Mouse (Mus musculus): ENCODE measurements around the gene Asb1. TPM values are rescaled to one million over a fixed set of nuclear protein-coding genes. Genes with fewer than 3 reads are reported as not detected.

The Asb1 gene
- polyA plus RNA-seq, 1 experiment from 2014 or later: 10.2 TPM

DNA sequence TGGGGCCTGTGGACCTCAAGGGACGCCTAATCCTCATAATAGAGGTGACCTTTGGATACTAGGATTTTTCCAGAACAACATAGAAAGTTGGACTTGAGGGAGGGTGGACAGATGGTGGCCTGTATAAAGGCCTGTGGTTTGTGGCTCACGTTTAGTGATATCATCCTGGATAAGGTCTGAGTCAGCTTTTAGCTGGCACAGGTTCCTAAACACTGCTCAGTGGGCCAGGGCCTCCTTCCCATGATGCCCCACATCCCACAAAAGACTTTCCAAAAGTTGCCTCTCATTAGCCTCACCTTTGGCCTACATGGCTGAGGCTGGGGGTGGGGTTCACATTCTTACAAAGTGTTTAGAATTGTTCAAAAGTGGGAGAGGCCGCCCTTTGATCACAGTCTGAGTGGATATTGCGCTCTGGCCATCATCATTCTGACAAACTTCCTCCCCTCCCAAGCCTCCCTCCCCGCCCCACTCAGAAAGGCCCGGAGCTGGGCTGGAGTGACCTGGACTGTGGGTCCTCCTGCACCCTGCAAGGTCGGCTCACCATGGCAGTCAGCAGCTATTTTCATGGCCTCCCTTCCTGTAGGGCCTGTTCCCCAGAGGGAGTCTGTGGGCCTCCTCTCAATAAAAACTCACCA is 37.7 kb downstream of the Asb1 start:
- no peak overlapping the region for H3K4me3 ChIP-seq (replicated peaks)
- H3K9ac ChIP-seq: no peak overlapping the region
- WGBS (ENCODE audit: insufficient replicate concordance): 53% methylated on average over 7 of the region's 7 CpGs
- ATAC-seq (ENCODE audit: insufficient read depth): no peak
- 0 out of 2 replicates have a peak, but pooled peaks cover 5% of the 10 kb centered on the region for H3K4me1 ChIP-seq (replicated peaks)
- H3K27me3 ChIP-seq: no peaks in the 10 kb centered on the region
- H3K27ac ChIP-seq (replicated peaks): no peak overlapping the region
- no peaks in the 10 kb centered on the region for H3K36me3 ChIP-seq (replicated peaks)
- H3K4me2 ChIP-seq: no peak overlapping the region
- H3K9me3 ChIP-seq (replicated peaks): no peaks in the 10 kb centered on the region

DNA sequence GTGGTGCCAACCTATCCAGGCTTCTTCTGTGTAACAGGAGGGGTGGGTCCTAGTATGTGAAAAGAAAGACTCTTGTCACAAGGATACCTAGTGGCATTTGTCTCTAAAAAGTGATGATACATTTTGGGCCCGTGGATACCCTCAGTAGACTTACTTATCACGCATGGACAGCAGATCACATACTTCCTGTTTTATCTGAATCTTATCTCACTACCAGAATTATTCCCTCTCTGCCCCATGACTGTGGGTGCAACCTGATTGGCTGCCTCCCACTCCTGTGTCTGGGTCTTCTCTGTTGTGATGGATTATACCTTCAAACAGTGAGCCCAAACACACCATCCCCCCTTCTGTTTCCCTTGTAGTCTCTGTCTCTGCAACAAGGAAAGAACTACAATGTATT is 40.2 kb downstream of the Asb1 start:
- H3K36me3 ChIP-seq (replicated peaks): no peaks in the 10 kb centered on the region
- H3K4me2 ChIP-seq: no peak overlapping the region
- H3K4me3 ChIP-seq (replicated peaks): no peak overlapping the region
- WGBS (ENCODE audit: insufficient replicate concordance): 13% methylated on average over 2 of the region's 2 CpGs
- ATAC-seq (ENCODE audit: insufficient read depth): no peak
- 0 out of 2 replicates have a peak, but pooled peaks cover 5% of the 10 kb centered on the region for H3K4me1 ChIP-seq (replicated peaks)
- no peak overlapping the region for H3K27ac ChIP-seq (replicated peaks)
- 0 out of 2 replicates have a peak, but pooled peaks cover 3% of the 10 kb centered on the region for H3K27me3 ChIP-seq
- no peak overlapping the region for H3K9ac ChIP-seq
- H3K9me3 ChIP-seq (replicated peaks): no peaks in the 10 kb centered on the region

DNA sequence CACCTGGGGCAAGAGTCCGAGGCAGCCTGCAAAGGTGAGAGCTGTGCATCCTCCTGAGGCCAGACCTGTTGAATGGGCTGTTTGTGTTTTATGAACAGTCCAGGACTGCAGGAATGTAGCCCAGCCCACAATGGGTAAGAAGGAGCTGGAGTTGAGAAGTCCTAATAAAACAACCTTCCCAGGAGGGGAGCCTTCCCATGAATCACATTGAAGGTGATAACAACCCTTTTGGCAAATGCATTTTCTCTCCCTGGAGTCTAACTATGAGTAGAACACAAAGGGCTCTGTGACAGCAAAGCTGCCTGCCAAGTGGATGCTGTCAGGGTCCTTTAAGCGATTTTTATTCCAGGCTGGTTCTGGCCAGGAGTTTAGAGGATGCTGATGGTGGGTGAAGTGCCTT is 40.9 kb downstream of the Asb1 start:
- 54% methylated on average over 2 of the region's 2 CpGs for WGBS (ENCODE audit: insufficient replicate concordance)
- Histone ChIP-seq H3K9me3 (replicated peaks) (no peaks in the 10 kb centered on the region), H3K4me3 (replicated peaks) (no peak overlapping the region), H3K9ac (no peak overlapping the region), H3K27ac (replicated peaks) (no peak overlapping the region), H3K4me1 (replicated peaks) (0 out of 2 replicates have a peak, but pooled peaks cover 5% of the 10 kb centered on the region), H3K27me3 (0 out of 2 replicates have a peak, but pooled peaks cover 4% of the 10 kb centered on the region), H3K36me3 (replicated peaks) (no peaks in the 10 kb centered on the region), H3K4me2 (no peak overlapping the region)
- ATAC-seq (ENCODE audit: insufficient read depth): no peak

DNA sequence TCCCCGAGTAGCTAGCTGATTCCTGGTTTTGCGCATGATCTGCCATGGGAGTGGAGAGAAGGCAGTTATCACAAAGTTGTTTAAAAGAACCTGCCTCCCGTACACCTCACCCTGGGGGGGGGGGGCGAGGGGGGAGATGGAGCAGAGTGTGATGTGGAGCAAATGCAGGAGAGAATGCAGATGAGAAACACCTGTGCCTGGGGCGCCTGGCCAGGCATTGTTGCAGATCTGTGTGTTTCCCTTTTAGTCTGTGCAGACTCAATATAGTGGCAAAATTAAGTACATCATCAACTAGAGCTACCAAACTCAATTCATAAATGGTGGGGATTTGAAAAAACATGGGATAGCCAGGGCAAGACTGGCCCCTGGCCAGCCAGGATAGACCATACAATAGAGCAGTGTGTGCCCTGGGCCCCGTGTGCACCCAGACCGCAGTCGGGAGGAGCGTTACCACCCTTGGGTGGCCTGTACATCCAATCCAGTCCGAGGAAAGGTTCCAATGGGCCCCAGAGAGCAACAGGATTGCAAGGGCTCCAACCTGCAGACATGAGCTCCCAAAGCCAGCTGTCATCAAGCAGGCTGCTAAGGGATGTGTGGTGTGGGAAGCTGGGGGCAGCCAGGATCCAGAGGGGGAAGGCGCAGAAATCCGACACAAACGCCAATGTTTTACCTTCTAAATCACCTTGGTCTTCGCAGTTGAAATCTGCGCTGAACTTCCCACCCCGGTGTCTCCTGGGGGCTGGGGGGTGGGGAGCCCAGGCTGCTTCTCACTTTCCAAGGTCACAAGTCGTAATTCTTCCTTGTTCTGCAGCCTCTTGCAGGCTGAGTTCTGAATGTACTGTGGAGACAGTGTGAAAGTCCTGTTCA is 44.9 kb downstream of the Asb1 start:
- ATAC-seq (ENCODE audit: insufficient read depth): no peak
- Histone ChIP-seq H3K4me1 (replicated peaks) (no peaks in the 10 kb centered on the region), H3K27ac (replicated peaks) (no peak overlapping the region), H3K4me2 (no peak overlapping the region), H3K4me3 (replicated peaks) (no peak overlapping the region), H3K27me3 (peaks cover 4% of the 10 kb centered on the region; the same call in 1 of the 2 replicates), H3K9ac (no peak overlapping the region), H3K9me3 (replicated peaks) (no peaks in the 10 kb centered on the region), H3K36me3 (replicated peaks) (no peaks in the 10 kb centered on the region)
- 69% methylated on average over 16 of the region's 17 CpGs for WGBS (ENCODE audit: insufficient replicate concordance)

DNA sequence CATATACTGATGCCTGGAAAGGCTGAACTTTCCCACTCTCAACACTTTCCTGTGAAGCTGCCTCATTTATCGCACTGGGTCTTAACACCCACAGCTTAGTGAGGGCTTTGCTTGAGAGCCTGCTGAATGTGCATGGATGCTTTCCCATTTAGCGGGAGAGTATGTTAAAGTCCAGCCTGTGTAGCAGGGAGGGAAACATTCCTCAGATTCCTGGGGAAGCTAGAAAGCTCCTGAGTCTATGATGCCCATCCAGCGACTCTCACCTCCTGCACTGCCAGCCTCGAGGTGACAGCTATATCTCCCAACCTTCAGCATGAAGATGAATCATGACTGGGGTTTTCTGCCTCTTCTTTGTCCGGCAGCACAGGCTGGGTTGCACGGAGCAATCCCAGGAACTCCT is 49.4 kb downstream of the Asb1 start:
- Histone ChIP-seq H3K9ac (no peak overlapping the region), H3K27ac (replicated peaks) (no peak overlapping the region), H3K4me3 (replicated peaks) (no peak overlapping the region), H3K36me3 (replicated peaks) (no peaks in the 10 kb centered on the region), H3K27me3 (peaks cover 4% of the 10 kb centered on the region; the same call in 1 of the 2 replicates), H3K4me2 (no peak overlapping the region), H3K9me3 (replicated peaks) (no peaks in the 10 kb centered on the region), H3K4me1 (replicated peaks) (no peaks in the 10 kb centered on the region)
- 55% methylated on average over 6 of the region's 6 CpGs for WGBS (ENCODE audit: insufficient replicate concordance)
- no peak for ATAC-seq (ENCODE audit: insufficient read depth)

DNA sequence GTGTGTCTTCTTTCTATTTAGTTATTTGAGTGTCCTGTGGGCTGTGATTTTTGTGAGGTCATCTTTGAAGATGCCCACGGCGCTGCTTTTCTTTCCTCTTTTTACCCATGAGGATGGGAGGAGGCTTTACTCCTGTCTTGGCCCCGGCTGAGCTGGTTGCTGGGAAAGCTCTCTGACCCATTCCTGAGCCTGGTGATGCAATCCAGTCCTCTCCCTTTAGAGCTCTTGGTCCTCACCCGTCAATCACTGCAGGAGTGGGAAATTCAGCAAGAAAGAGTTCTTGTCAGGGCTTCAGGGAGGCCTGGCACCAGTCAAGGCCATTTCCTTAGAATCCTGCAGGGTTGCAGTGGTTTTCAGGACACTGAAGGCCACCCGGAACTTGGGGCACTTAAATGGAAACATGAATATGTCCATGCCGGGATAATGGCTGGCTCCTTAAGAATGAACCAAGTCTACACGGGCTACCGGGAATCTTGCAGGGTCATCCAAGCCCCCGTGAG is 55.2 kb downstream of the Asb1 start:
- 69% methylated on average over 9 of the region's 9 CpGs for WGBS (ENCODE audit: insufficient replicate concordance)
- Histone ChIP-seq H3K36me3 (replicated peaks) (no peaks in the 10 kb centered on the region), H3K9ac (no peak overlapping the region), H3K4me1 (replicated peaks) (no peaks in the 10 kb centered on the region), H3K9me3 (replicated peaks) (no peaks in the 10 kb centered on the region), H3K27ac (replicated peaks) (no peak overlapping the region), H3K4me3 (replicated peaks) (no peak overlapping the region), H3K27me3 (no peaks in the 10 kb centered on the region), H3K4me2 (no peak overlapping the region)
- ATAC-seq (ENCODE audit: insufficient read depth): no peak

DNA sequence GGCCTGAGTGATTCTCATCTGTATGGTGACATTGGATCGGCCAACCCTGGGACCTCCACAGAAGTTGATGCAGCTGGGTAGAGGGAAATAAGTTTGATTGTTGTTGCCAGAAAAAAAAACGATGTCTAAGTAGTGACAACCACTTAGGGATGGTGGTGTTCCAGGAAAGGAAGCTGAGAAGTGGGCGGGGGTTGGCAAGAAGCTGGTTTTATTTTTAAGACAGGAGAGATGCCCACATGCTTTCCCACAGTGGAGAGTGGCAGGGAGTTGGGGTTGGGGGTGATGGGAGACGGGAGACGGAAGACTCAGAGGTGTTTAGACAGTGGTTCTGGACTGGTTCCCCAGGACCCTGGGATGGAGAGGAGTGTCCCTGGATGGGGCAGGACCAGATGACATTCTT is 57.3 kb downstream of the Asb1 start:
- H3K9ac ChIP-seq: no peak overlapping the region
- H3K27ac ChIP-seq (replicated peaks): no peak overlapping the region
- H3K27me3 ChIP-seq: no peaks in the 10 kb centered on the region
- no peak overlapping the region for H3K4me3 ChIP-seq (replicated peaks)
- no peak for ATAC-seq (ENCODE audit: insufficient read depth)
- H3K36me3 ChIP-seq (replicated peaks): no peaks in the 10 kb centered on the region
- H3K4me1 ChIP-seq (replicated peaks): no peaks in the 10 kb centered on the region
- H3K9me3 ChIP-seq (replicated peaks): no peaks in the 10 kb centered on the region
- WGBS (ENCODE audit: insufficient replicate concordance): 66% methylated on average over 5 of the region's 5 CpGs
- H3K4me2 ChIP-seq: no peak overlapping the region

DNA sequence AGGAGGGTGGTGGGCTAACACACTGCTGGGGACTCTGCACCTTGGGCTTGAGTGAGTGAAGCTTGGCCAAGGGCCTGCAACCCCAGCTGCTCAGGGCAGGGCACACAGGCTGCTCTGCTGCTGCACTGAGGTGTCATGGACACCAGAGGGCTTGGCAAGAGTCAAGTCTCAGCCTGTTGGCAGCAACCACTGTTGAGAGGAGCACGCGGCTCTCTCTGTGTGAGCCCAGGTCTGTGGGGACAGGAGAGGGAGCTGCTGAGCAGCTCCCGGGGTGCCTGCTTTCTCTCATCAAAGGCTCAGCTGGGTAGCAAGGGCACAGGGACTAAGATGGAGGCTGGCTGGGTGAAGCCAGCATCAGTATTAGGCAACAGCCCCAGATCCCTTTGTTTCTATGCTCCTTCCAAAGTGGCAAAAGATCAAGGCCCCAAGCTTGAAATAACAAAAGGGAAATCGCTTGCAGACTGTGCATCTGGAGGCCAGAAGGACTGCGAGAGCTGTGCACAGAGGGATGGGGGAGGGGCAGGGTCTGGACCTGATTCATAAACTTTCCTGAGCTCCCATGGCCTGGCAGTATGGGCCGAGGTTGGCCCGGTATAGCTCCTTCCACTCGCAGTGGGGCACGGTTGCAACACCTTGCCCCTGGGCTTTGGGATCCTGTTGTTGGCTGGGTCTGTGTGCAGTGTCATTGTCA is 60.5 kb downstream of the Asb1 start:
- 30% methylated on average over 9 of the region's 9 CpGs for WGBS (ENCODE audit: insufficient replicate concordance)
- ATAC-seq (ENCODE audit: insufficient read depth): no peak
- no peak overlapping the region for H3K4me3 ChIP-seq (replicated peaks)
- H3K4me2 ChIP-seq: no peak overlapping the region
- no peaks in the 10 kb centered on the region for H3K4me1 ChIP-seq (replicated peaks)
- no peaks in the 10 kb centered on the region for H3K27me3 ChIP-seq
- no peak overlapping the region for H3K27ac ChIP-seq (replicated peaks)
- H3K36me3 ChIP-seq (replicated peaks): no peaks in the 10 kb centered on the region
- no peaks in the 10 kb centered on the region for H3K9me3 ChIP-seq (replicated peaks)
- no peak overlapping the region for H3K9ac ChIP-seq

DNA sequence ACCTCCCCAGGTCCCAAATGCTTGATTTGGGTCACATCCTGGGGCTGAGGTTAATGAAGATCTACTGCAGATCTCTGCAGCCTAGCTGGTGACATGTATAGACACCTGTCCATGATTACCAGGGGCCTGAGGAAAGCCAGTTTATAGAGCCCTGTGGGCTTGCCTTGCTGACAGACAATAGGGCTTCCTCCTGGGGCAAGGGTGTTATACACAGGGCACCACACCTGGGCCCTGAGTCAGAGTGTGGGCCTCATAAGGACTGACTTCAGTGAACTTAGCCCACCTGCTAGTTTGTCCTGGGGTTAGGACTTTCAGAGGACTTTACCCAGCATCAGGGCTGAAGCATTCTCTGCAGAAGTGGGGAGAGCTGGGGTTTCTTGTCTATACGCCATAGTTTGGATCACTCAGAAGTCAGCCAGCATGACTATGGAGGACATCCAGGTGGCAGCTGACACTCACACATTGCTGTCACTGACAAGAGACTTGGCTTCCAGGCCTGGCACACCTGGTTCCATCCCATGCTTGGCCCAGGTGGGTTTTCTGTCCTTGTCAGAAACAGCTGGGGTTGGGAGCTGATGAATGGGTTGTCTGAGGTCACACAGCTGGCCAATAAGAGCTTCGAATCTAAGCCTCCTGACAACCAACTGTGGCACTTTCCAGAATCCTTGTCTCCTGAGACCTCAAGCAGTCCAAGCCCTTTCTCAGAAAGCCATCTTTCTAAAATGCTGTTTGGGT is 61.2 kb downstream of the Asb1 start:
- Histone ChIP-seq H3K9me3 (replicated peaks) (no peaks in the 10 kb centered on the region), H3K9ac (no peak overlapping the region), H3K4me3 (replicated peaks) (no peak overlapping the region), H3K36me3 (replicated peaks) (no peaks in the 10 kb centered on the region), H3K4me2 (no peak overlapping the region), H3K27ac (replicated peaks) (no peak overlapping the region), H3K4me1 (replicated peaks) (no peaks in the 10 kb centered on the region), H3K27me3 (no peaks in the 10 kb centered on the region)
- WGBS (ENCODE audit: insufficient replicate concordance): 78% methylated on average over 2 of the region's 2 CpGs
- no peak for ATAC-seq (ENCODE audit: insufficient read depth)

DNA sequence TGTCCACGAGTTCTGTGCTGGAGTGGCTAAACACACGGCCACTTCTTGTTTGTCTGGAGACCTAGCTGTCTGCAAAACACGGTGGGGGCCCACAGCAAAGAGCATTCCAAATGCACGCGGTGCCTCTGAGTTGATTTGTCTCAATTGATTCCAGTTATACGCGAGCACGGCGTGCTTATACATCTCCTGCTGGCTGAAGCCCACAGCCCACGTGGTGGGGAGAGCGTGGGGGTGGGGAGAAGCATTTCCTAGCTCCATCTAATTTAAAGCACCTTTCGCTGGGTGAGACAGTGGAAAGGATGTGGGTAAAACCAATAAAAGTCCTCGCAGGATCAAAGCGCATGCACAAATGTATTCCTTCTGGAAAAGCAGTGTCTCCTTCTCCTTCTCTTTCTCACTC is 65.3 kb downstream of the Asb1 start:
- 65% methylated on average over 14 of the region's 14 CpGs for WGBS (ENCODE audit: insufficient replicate concordance)
- Histone ChIP-seq H3K4me3 (replicated peaks) (no peak overlapping the region), H3K27me3 (no peaks in the 10 kb centered on the region; the same call in 1 of the 2 replicates), H3K4me2 (no peak overlapping the region), H3K9ac (no peak overlapping the region), H3K9me3 (replicated peaks) (no peaks in the 10 kb centered on the region), H3K4me1 (replicated peaks) (no peaks in the 10 kb centered on the region), H3K36me3 (replicated peaks) (no peaks in the 10 kb centered on the region), H3K27ac (replicated peaks) (no peak overlapping the region)
- no peak for ATAC-seq (ENCODE audit: insufficient read depth)

Data from liver, embryonic 15.5 days (tissue).